Mouse (Mus musculus) heart, embryonic 14.5 days (tissue): ENCODE data around the gene Asrgl1. TPM values are rescaled to one million over a fixed set of nuclear protein-coding genes. Genes with fewer than 3 reads are reported as not detected.
"Not testable (repeated sequence)": the region's sequence is repeated elsewhere in the genome, so short reads cannot be mapped to it uniquely, and the experiment has no call there.

ENCODE experiments used
- ATAC-seq: fragments of 200-750 bp; cut with Nextera tagmentation; 2 replicates; pipeline ENCODE4 v1.8.0; 2017; ENCODE audit warnings: low read depth, moderate TSS enrichment; ENCODE audit not compliant: insufficient number of reproducible peaks, insufficient read depth, low FRiP score
- H3K27ac ChIP-seq, 2 experiments: fragments of 200-500 bp in 1 of 2; fragments of 300-500 bp in 1 of 2; sonication (generic) in 1 of 2; replicated peaks in 1 of 2; 2 replicates each; pipeline ENCODE4 v1.5.1; 2012 to 2014; ENCODE audit warnings: low read depth in 2 of 2, low read length in 2 of 2, control low read depth in 1 of 2, mild to moderate bottlenecking in 1 of 2, mixed read lengths in 1 of 2; ENCODE audit not compliant: control insufficient read depth in 1 of 2, insufficient read depth in 1 of 2
- H3K27me3 ChIP-seq: fragments of 300-500 bp; sonication (generic); 2 replicates; pipeline ENCODE4 v1.6.1; 2014; ENCODE audit warnings: mild to moderate bottlenecking, low read length, control low read depth; ENCODE audit not compliant: control insufficient read depth, insufficient read depth
- H3K36me3 ChIP-seq: fragments of 300-500 bp; sonication (generic); 2 replicates; pipeline ENCODE4 v1.6.1; 2014; ENCODE audit warnings: mild to moderate bottlenecking, control low read depth, low read length, mixed read lengths; ENCODE audit not compliant: control insufficient read depth, insufficient read depth
- H3K4me1 ChIP-seq, 2 experiments: fragments of 200-500 bp in 1 of 2; fragments of 300-500 bp in 1 of 2; sonication (generic) in 1 of 2; 2 replicates each; pipeline ENCODE4 v1.6.1; 2012 to 2014; ENCODE audit warnings: low read length in 2 of 2, control low read depth in 1 of 2, mixed read lengths in 1 of 2; ENCODE audit not compliant: control insufficient read depth in 2 of 2, insufficient read depth in 2 of 2
- H3K4me2 ChIP-seq: fragments of 300-500 bp; sonication (generic); 2 replicates; pipeline ENCODE4 v1.6.1; 2014; ENCODE audit warnings: mild to moderate bottlenecking, low read length
- H3K4me3 ChIP-seq, 2 experiments: fragments of 200-500 bp in 1 of 2; fragments of 300-500 bp in 1 of 2; sonication (generic) in 1 of 2; 2 replicates each; pipeline ENCODE4 v1.5.1; 2012 to 2014; ENCODE audit warnings: low read length in 2 of 2, mild to moderate bottlenecking in 2 of 2, control low read depth in 1 of 2, low read depth in 1 of 2, moderate library complexity in 1 of 2; ENCODE audit not compliant: control insufficient read depth in 1 of 2, insufficient read depth in 1 of 2
- H3K9ac ChIP-seq: fragments of 300-500 bp; sonication (generic); 2 replicates; pipeline ENCODE4 v1.6.1; 2014; ENCODE audit warnings: mild to moderate bottlenecking, low read length
- H3K9me3 ChIP-seq: fragments of 300-500 bp; sonication (generic); 2 replicates; pipeline ENCODE4 v1.6.1; 2016; ENCODE audit warnings: low read length, control low read depth; ENCODE audit not compliant: control insufficient read depth
- WGBS: fragments of 180-500 bp; shearing (Covaris S2); extraction: QIAGEN DNeasy Blood & Tissue Kit; methylation state at CpG from one replicate; pipeline ENCODE4 v1.1.7; 2014; 5-methylcytosine and 5-hydroxymethylcytosine counted together
- polyA plus RNA-seq: library from polyadenylated mRNA; unstranded; fragments of >200 nt; fragmentation: Nextera tagmentation; extraction: Ambion mirVana; gene quantifications from 2 replicates; pipeline ENCODE4 v1.2.1, GENCODE M21; 2014

The Asrgl1 gene
- polyA plus RNA-seq, 1 experiment from 2014 or later, result 15.2 TPM

DNA sequence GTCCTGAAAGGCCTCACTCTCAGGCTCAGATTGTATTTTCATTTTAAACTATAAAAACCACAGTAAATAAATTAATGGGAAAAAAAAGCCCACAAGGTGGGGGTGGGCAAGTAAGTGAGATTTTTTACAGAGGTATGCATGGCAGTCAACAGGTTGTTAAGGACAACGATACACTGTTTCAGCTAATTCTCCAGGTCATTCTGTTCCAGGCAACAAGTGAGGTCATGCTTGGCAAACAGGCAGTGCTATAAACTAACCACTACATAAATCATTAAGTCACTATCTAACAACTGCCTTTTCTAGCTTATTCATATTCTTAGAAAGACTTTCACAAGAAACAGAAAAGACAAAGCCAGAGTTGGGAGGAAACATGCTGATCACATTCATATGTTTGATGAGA lies 5.4 kb downstream of the Asrgl1 start:
- no peak for ATAC-seq

DNA sequence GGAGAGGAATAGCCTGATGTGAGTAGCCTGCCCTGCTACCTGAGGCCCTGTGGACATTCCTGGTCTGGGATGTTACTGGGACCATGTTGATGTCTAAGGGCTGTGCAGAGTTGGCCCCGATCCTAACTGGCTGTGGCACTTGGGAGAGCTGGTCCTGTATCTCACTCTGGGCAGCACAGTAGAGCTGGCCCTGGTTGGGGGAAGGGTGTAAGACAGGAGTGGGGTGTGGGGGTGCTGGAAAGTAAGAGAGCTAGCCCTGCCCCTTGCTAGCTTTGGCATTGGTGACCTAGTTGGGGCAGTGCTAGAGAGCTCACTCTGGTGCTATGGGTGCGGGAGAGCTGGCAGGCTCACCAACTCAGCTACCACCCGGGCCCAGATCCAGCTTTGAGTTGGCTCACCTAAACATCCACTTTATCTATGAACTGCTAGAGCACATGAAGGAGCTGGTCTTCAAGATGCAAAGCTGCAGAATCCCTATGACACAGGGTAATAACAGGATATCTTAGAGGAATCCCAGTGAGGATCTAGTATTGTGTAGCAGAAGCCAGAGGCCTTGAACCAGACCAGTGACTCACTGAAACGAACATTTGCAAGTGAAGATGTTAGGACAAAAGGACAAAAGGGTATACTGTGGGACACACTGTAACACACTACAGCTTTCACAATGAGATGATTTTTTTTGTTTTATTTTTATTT lies 6.8 kb downstream of the Asrgl1 start:
- ATAC-seq, result no peak
- no peaks in the 10 kb centered on the region for H3K4me1 ChIP-seq
- H3K9me3 ChIP-seq, result no peaks in the 10 kb centered on the region
- 90% methylated on average over 4 of the region's 4 CpGs for WGBS
- H3K27me3 ChIP-seq, result no peaks in the 10 kb centered on the region
- H3K4me3 ChIP-seq, result no peak overlapping the region
- peaks cover 10% of the 10 kb centered on the region for H3K36me3 ChIP-seq
- no peak overlapping the region for H3K4me2 ChIP-seq
- H3K27ac ChIP-seq, result no peak overlapping the region
- H3K9ac ChIP-seq, result no peak overlapping the region

More for the DNA sequence above, 5.4 kb downstream of the Asrgl1 start:
- H3K4me1 ChIP-seq, result peaks cover 0 to 3% of the 10 kb centered on the region in 2 experiments; a peak in 2 of 4 replicates
- H3K4me3 ChIP-seq, result no peak overlapping the region
- no peaks in the 10 kb centered on the region for H3K9me3 ChIP-seq
- peaks cover 10% of the 10 kb centered on the region for H3K36me3 ChIP-seq
- WGBS, result 54% methylated on average over 1 of the region's 1 CpGs
- no peak overlapping the region for H3K4me2 ChIP-seq
- no peak overlapping the region for H3K27ac ChIP-seq
- H3K9ac ChIP-seq, result no peak overlapping the region
- H3K27me3 ChIP-seq, result no peaks in the 10 kb centered on the region

DNA sequence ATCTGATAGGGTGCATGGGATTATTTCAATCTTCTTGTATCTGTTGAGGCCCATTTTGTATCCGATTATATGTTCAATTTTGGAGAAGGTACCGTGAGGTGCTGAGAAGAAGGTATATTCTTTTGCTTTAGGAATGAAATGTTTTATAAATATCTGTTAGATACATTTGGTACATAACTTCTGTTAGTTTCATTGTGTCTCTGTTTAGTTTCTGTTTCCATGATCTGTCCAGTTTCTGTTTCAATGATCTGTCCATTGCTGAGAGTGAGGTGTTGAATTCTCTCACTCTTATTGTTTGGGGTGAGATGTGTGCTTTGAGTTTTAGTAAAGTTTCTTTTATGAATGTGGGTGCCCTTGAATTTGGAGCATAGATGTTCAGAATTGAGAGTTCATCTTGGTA lies 11.4 kb downstream of the Asrgl1 start:
- not testable (repeated sequence) for H3K36me3 ChIP-seq, H3K9ac ChIP-seq, H3K27ac ChIP-seq, ATAC-seq, H3K9me3 ChIP-seq, H3K4me3 ChIP-seq, H3K4me2 ChIP-seq, H3K27me3 ChIP-seq, H3K4me1 ChIP-seq
- 95% methylated on average over 2 of the region's 2 CpGs for WGBS

DNA sequence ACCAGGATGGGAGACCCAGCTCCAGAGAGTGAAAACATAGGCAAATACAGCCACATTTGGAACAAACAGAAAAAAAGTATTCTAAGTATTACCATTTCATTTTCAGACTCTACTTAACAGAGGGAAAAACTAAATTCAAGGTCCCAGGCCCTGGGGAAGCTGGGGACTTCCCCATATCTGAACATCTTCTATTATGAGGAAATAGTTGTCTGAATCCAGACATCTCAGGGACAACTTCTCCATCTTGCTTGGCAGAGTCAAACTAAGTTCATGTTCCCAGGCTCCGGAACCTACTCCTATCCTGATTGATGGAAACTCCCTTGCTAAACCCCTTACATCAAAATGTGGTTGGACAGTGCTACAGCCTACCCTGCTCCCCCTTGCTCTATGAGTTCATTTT lies 13.0 kb downstream of the Asrgl1 start:
- Histone ChIP-seq H3K4me1 (peaks cover 0 to 4% of the 10 kb centered on the region in 2 experiments; a peak in 2 of 4 replicates), H3K4me2 (no peak overlapping the region), H3K9me3 (no peaks in the 10 kb centered on the region), H3K27ac (no peak overlapping the region), H3K9ac (no peak overlapping the region), H3K27me3 (no peaks in the 10 kb centered on the region), H3K4me3 (no peak overlapping the region), H3K36me3 (no peaks in the 10 kb centered on the region)
- ATAC-seq, result no peak
- 93% methylated on average over 1 of the region's 1 CpGs for WGBS

DNA sequence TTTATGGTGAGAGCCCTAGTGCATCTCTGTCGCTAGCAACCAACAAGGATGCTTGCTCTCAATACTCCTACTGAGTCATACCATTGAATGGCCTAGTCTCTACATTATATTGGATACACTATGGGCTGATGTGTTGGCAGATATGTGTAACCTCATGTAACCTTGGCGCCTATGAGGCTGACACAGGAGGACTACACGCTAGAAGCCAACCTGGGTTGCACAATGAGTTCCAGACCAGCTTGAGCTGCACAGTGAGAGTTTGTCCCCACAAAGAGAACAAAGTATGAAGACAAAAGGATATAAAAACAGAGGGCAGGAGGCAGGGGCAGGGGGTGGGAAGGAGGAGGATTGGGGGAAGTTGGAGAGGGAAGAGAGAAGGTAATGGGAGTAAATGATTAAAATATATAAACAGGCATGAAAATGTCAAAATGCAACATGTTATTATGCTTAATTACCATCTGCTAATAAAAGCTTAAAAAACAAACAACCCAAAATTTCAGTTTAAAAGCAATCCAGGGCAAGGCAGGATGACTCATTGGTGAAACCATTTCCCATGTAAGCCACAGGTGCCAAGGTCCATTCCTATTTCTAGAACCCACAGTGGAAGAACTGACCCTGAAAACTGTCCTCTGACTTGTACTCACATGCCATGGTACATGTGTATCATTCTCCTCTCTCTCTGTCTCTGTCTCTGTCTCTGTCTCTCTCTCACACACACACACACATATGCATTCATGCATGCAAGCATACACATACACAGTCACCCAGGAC lies 15.6 kb downstream of the Asrgl1 start:
- no peak for ATAC-seq
- 90% methylated on average over 3 of the region's 3 CpGs for WGBS

DNA sequence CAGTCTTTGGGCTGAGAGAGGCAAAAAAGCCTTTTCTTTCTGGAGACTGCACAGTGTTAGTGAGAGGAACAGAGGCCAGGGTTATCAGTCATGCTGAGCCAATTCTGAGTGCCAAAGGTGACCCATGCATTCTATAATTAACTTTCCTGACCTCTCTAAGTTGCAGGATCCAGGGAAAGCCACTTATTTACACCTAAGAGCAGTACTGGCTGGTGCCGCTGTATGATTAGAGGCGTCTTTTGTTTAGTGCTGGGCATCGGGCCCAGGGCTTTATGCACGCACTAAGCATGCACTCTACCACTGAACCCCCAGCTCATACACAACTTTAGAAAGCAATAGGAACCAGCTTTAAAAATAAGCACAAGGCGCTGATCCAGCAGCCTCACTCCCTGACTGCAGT lies 18.2 kb downstream of the Asrgl1 start:
- Histone ChIP-seq H3K4me1 (peaks cover 0 to 13% of the 10 kb centered on the region in 2 experiments; a peak in 2 of 4 replicates), H3K9ac (peak overlapping the region; percentile 44), H3K36me3 (peaks cover 39% of the 10 kb centered on the region), H3K9me3 (no peaks in the 10 kb centered on the region), H3K27me3 (no peaks in the 10 kb centered on the region), H3K4me2 (peak overlapping the region; percentile 36), H3K4me3 (no peak overlapping the region), H3K27ac (peak overlapping the region; percentile 71 to 83)
- WGBS, result 27% methylated on average over 5 of the region's 5 CpGs
- peak; percentile 72 for ATAC-seq

More for the DNA sequence above, 15.6 kb downstream of the Asrgl1 start:
- H3K36me3 ChIP-seq, result peaks cover 15% of the 10 kb centered on the region
- H3K9ac ChIP-seq, result no peak overlapping the region
- no peak overlapping the region for H3K4me3 ChIP-seq
- H3K4me2 ChIP-seq, result no peak overlapping the region
- no peaks in the 10 kb centered on the region for H3K9me3 ChIP-seq
- H3K4me1 ChIP-seq, result peaks cover 0 to 13% of the 10 kb centered on the region in 2 experiments; a peak in 2 of 4 replicates
- no peaks in the 10 kb centered on the region for H3K27me3 ChIP-seq
- no peak overlapping the region for H3K27ac ChIP-seq

DNA sequence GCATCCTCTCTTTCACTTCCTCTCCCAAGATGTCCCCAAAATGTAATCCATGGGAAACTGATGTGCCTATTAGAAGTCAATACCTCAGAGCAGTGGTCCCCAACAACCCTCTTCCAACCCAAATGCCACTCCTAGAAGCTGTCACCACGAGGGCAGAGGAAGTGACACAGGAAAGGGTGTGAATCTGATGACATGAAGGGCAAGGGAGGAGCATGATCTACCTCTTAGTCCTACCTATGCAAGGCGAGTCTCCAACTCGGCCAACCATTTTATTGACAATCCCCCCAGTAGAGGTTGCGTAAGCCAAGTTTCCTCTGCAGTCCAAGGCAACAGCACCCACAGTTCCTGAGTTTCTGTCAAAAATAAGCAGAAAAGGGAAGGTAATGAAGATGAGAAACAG lies 19.2 kb downstream of the Asrgl1 start:
- Histone ChIP-seq H3K27ac (no peak overlapping the region), H3K36me3 (peaks cover 41% of the 10 kb centered on the region), H3K27me3 (no peaks in the 10 kb centered on the region), H3K4me3 (no peak overlapping the region), H3K4me1 (peaks cover 0 to 19% of the 10 kb centered on the region in 2 experiments; a peak in 2 of 4 replicates), H3K9me3 (no peaks in the 10 kb centered on the region), H3K9ac (no peak overlapping the region), H3K4me2 (no peak overlapping the region)
- WGBS, result 70% methylated on average over 4 of the region's 4 CpGs
- ATAC-seq, result no peak
